Mouse (Mus musculus) ES-E14 (cell line): ENCODE measurements at regions not wholly inside any gene's neighbourhood (a gene's known extent, or its start where the extent isn't known, plus 50 kb on each side); places are given as distances from the start of the nearest gene placed in this dataset.

Source experiments
- CHD2 ChIP-seq: IDR thresholded peaks from 2 replicates; pipeline ENCODE4 v1.6.1; 2014; ENCODE audit warnings: mild to moderate bottlenecking, low read depth, low read length, inconsistent platforms
- MAFK ChIP-seq: IDR thresholded peaks from 2 replicates; pipeline ENCODE4 v1.6.1; 2014; ENCODE audit warnings: mild to moderate bottlenecking, low read depth, low read length, inconsistent platforms; ENCODE audit not compliant: insufficient read depth
- ZC3H11A ChIP-seq: IDR thresholded peaks from 2 replicates; pipeline ENCODE4 v1.6.1; 2012; ENCODE audit warnings: low read depth, mild to moderate bottlenecking, inconsistent platforms, low read length, borderline replicate concordance
- ZNF384 ChIP-seq: IDR thresholded peaks from 2 replicates; pipeline ENCODE4 v1.6.1; 2012; ENCODE audit warnings: low read depth, low read length, inconsistent platforms

DNA sequence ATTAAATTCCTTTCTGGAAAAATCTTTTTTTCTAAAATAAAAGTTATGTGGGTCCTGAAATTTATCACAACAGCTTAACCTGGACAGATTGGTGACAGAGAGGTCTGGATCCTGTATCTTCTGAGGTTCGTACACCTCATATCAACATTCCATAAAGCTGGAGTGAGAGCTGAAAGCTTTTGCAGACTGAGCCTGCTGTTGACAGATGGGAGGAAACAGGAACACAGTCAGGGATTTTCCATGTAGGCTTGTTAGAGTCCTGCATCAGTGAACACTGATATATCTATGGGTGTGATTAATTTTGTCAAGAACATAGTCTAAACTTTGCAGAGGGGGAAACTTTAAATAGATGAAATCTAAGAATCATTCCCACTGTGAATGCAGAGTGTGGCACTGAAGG is 54.4 kb upstream of the Gbe1 start:
- TF ChIP-seq CHD2 (no peak), ZC3H11A (no peak), MAFK (no peak), ZNF384 (no peak)
